Mouse (Mus musculus) hindbrain, embryonic 15.5 days (tissue): ENCODE measurements around the gene Mical2. TPM values are rescaled to one million over a fixed set of nuclear protein-coding genes. Genes with fewer than 3 reads are reported as not detected.
A peak's percentile ranks its signal among the peaks of the same experiment; 100 is the strongest.

ENCODE experiments used
- ATAC-seq: fragments of 200-750 bp; cut with Nextera tagmentation; 2 replicates; pipeline ENCODE4 v1.8.0; 2017; ENCODE audit warnings: low read depth, moderate number of reproducible peaks, moderate TSS enrichment; ENCODE audit not compliant: low FRiP score
- H3K27ac ChIP-seq: fragments of 300-500 bp; sonication (generic); replicated peaks from 2 replicates; pipeline ENCODE4 v1.5.1; 2015; ENCODE audit warnings: mild to moderate bottlenecking, inconsistent platforms
- H3K27me3 ChIP-seq: fragments of 300-500 bp; sonication (generic); 2 replicates; pipeline ENCODE4 v1.6.1; 2015; ENCODE audit warnings: control low read depth, inconsistent platforms
- H3K36me3 ChIP-seq: fragments of 300-500 bp; sonication (generic); 2 replicates; pipeline ENCODE4 v1.6.1; 2015; ENCODE audit warnings: control low read depth, inconsistent platforms
- H3K4me1 ChIP-seq: fragments of 300-500 bp; sonication (generic); replicated peaks from 2 replicates; pipeline ENCODE4 v1.6.1; 2015; ENCODE audit warnings: control low read depth, inconsistent platforms
- H3K4me2 ChIP-seq: fragments of 300-500 bp; sonication (generic); 2 replicates; pipeline ENCODE4 v1.6.1; 2015; ENCODE audit warnings: moderate library complexity, mild to moderate bottlenecking, inconsistent platforms
- H3K4me3 ChIP-seq: fragments of 300-500 bp; sonication (generic); 2 replicates; pipeline ENCODE4 v1.5.1; 2015; ENCODE audit warnings: mild to moderate bottlenecking, inconsistent platforms
- H3K9ac ChIP-seq: fragments of 300-500 bp; sonication (generic); 2 replicates; pipeline ENCODE4 v1.6.1; 2015; ENCODE audit warnings: inconsistent platforms
- H3K9me3 ChIP-seq: fragments of 300-500 bp; sonication (generic); 2 replicates; pipeline ENCODE4 v1.6.1; 2016; ENCODE audit warnings: control low read depth, inconsistent platforms
- WGBS: fragments of 180-500 bp; shearing (Covaris S2); methylation state at CpG from one replicate; pipeline ENCODE4 v1.1.7; 2015; 5-methylcytosine and 5-hydroxymethylcytosine counted together
- polyA plus RNA-seq: library from polyadenylated mRNA; unstranded; fragments of >200 nt; fragmentation: Nextera tagmentation; extraction: Ambion mirVana; gene quantifications from 2 replicates; pipeline ENCODE4 v1.2.1, GENCODE M21; 2015

Gene Mical2
- polyA plus RNA-seq, 1 experiment from 2014 or later = 3.8 TPM

DNA sequence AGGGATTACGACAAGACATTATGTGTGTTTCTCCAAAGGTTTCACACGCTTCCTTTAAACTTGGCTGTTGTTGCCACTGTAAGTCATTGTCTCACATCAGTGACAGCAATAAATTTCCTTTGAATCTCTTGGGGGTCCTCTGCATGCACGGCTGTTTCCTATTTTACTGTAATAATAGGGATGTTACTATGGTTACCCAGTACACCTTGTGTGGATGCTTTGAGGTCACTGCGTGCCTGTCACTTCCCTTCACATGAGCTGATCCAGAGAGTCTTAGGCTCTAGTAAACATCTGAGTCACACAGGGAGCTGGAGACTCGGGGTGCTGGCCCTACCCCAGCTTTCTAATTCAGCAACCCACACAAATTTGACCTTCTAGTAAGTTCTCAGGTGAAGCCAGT is 88.0 kb downstream of the Mical2 start:
- Histone ChIP-seq H3K36me3 (no peaks in the 10 kb centered on the region), H3K4me2 (no peak overlapping the region), H3K9ac (no peak overlapping the region), H3K4me3 (no peak overlapping the region), H3K27me3 (no peaks in the 10 kb centered on the region), H3K4me1 (peaks cover 12% of the 10 kb centered on the region), H3K9me3 (no peaks in the 10 kb centered on the region), H3K27ac (peak overlapping the region; percentile 43)
- ATAC-seq = 0 out of 2 replicates have a peak, but pooled peaks have one; percentile 56
- WGBS = 26% methylated on average over 5 of the region's 5 CpGs

DNA sequence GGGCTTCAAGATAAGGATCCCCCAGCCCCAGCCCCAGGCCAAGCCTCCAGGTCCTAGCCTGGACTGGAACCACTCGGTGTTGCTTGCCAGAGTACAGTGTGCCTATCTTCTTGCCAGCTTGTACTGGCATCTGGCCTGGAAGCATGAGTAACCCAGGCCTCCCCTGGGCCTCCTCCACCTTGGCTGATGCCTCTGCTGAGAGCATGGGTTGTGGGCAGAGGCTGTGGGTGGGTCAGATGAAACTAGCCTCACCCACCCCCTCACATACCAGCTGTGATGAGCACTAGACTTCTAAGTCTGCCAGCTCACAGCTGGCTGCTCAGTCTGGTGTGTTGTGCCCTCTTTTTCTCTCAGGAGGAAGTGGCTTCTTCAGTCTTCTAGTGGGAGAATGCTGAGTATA is 90.6 kb downstream of the Mical2 start:
- Histone ChIP-seq H3K4me1 (peaks cover 19% of the 10 kb centered on the region), H3K27ac (no peak overlapping the region), H3K9me3 (no peaks in the 10 kb centered on the region), H3K9ac (no peak overlapping the region), H3K4me2 (no peak overlapping the region), H3K36me3 (no peaks in the 10 kb centered on the region), H3K4me3 (no peak overlapping the region), H3K27me3 (no peaks in the 10 kb centered on the region)
- no peak for ATAC-seq
- 88% methylated on average over 1 of the region's 1 CpGs for WGBS

DNA sequence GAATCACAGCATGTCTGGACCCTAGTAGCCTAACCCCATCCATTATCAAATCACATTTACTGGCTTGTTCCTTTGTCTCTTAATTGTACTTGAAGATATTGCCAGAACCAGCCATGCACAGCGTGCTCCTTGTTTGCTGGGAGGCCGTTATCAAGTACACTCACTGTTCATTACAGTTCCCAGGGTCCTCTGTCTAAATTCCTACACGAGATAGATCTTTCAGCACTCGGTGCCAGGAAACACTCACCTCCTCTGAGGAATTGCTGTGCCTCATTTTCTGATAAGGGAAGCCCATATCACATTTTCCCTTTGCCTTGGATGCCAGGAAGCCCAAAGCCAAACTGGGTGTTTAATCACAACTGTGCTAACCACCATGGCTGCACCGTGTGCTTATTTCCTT is 91.8 kb downstream of the Mical2 start:
- no peak overlapping the region for H3K4me2 ChIP-seq
- ATAC-seq = no peak

DNA sequence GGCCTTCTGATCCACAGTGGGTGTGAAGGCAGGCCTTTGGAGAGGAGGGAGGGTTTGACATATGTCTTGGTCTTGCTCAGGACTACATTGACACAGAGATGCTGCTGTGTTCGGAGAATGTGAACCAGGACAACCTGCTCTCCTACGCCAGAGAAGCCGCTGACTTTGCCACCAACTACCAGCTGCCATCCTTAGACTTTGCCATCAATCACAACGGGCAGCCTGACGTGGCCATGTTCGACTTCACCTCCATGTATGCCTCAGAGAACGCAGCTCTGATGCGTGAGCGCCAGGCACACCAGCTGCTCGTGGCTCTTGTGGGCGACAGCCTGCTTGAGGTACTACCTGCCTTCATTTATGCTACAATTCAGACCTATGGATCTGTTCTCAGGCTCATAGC is 92.7 kb downstream of the Mical2 start:
- no peaks in the 10 kb centered on the region for H3K36me3 ChIP-seq
- peaks cover 14% of the 10 kb centered on the region for H3K4me1 ChIP-seq
- no peak for ATAC-seq
- WGBS = 86% methylated on average over 11 of the region's 11 CpGs
- H3K27me3 ChIP-seq = no peaks in the 10 kb centered on the region
- no peak overlapping the region for H3K4me2 ChIP-seq
- no peak overlapping the region for H3K4me3 ChIP-seq
- H3K27ac ChIP-seq = no peak overlapping the region
- no peaks in the 10 kb centered on the region for H3K9me3 ChIP-seq
- H3K9ac ChIP-seq = no peak overlapping the region

More for the DNA sequence above, 91.8 kb downstream of the Mical2 start:
- H3K27ac ChIP-seq = no peak overlapping the region
- H3K4me3 ChIP-seq = no peak overlapping the region
- H3K9me3 ChIP-seq = no peaks in the 10 kb centered on the region
- no peaks in the 10 kb centered on the region for H3K27me3 ChIP-seq
- 54% methylated on average over 5 of the region's 5 CpGs for WGBS
- H3K36me3 ChIP-seq = no peaks in the 10 kb centered on the region
- H3K4me1 ChIP-seq = peaks cover 19% of the 10 kb centered on the region
- no peak overlapping the region for H3K9ac ChIP-seq

DNA sequence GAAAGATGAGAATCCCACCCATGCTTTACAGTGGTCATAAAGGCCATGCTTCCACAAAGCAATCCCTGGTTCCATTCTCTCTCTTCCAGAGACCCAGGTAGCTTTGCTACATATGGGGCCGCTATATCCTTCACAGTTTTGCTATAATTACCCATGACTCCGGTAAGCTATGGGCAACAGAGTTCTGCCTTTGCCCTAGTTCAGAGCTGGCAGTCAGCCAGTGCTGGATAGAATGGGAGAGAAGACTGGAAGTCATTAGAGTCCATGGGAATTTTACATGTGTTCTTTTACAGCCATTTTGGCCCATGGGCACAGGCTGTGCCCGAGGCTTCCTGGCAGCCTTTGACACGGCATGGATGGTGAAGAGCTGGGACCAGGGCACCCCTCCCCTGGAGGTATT is 93.8 kb downstream of the Mical2 start:
- Histone ChIP-seq H3K9ac (no peak overlapping the region), H3K4me1 (peaks cover 8% of the 10 kb centered on the region; the same call in 1 of the 2 replicates), H3K27me3 (no peaks in the 10 kb centered on the region), H3K4me3 (no peak overlapping the region), H3K27ac (no peak overlapping the region), H3K36me3 (no peaks in the 10 kb centered on the region), H3K4me2 (no peak overlapping the region), H3K9me3 (no peaks in the 10 kb centered on the region)
- WGBS = 58% methylated on average over 4 of the region's 4 CpGs
- no peak for ATAC-seq

DNA sequence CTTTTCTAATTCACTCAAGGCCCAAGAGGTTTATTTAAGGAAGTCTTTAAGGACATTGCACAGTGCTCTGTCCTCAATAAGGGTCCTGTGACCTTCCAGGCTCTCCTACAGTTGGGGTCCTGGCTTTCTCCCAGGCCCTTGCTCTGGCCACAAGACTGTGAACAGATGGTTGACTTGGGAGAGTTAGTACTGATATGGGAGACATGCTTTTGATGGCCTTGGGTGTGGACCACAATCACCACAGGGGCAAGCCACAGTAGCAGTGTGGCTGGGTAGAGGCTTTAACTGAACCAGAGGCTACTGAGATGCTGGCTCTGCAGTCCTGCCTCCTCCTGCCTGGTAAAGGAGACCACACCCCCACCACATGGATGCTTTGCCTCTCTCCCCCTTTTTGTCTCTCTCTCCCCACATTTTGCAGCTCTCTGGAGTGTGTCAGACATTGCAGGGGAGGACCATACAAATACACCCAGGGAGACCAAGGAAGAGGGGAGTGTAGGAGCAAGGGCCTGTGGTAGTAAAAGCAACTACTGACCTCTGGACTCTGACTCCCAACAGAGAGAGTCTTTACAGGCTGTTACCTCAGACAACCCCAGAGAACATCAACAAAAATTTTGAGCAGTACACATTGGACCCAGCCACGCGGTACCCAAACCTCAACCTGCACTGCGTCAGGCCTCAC is 94.5 kb downstream of the Mical2 start:
- ATAC-seq = no peak
- Histone ChIP-seq H3K9me3 (no peaks in the 10 kb centered on the region), H3K4me2 (no peak overlapping the region), H3K4me3 (no peak overlapping the region), H3K9ac (no peak overlapping the region), H3K4me1 (peaks cover 8% of the 10 kb centered on the region; the same call in 1 of the 2 replicates), H3K36me3 (no peaks in the 10 kb centered on the region), H3K27ac (no peak overlapping the region), H3K27me3 (no peaks in the 10 kb centered on the region)
- WGBS = 95% methylated on average over 3 of the region's 3 CpGs

DNA sequence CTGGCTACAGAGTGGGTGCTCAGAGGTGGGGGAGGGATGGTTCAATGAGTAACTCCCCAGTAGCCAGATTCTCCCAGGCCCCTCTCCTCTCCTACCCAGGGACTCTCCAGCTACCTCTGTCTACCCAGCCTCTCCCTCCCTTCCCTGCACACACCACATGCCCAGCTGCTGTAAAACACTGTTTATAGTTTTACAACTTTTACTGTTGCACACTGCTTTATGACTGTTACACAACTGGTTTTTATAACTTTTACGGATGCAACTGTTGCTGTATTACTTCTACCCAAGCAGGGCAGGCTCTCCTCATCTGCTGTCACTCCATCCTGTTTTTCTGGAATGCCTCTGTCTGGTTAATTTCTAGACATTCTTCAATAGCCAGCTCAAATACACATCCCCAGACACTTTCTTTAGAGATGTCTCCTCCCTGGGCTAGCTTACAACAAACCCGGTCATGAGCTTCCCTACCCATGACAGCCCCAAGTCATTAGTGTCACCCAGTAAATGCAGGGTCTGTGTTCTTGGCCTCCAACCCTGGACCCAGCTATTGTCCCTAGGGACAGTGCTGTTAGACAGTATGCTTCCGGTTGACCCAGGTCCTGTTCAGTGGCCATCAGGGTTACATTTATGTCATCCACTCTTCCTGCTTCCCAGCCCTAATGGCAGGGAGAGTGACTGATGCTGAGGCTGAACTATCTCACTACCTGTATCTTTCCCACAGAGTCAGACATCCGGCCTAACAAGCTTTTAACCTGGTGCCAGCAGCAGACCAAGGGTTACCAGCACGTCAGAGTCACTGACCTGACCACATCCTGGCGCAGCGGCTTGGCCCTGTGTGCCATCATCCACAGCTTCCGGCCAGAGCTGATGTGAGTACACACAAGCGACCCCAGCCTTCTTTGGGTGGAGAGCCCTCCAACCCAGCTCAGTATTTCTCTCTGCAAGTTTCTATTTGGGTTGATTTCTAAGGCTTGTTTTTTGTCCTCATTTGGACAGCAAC is 96.4 kb downstream of the Mical2 start:
- H3K9me3 ChIP-seq = no peaks in the 10 kb centered on the region
- H3K4me3 ChIP-seq = no peak overlapping the region
- H3K4me1 ChIP-seq = peaks cover 8% of the 10 kb centered on the region; the same call in 1 of the 2 replicates
- no peak overlapping the region for H3K4me2 ChIP-seq
- H3K27ac ChIP-seq = no peak overlapping the region
- no peaks in the 10 kb centered on the region for H3K27me3 ChIP-seq
- 91% methylated on average over 9 of the region's 9 CpGs for WGBS
- no peak overlapping the region for H3K9ac ChIP-seq
- no peaks in the 10 kb centered on the region for H3K36me3 ChIP-seq
- no peak for ATAC-seq

DNA sequence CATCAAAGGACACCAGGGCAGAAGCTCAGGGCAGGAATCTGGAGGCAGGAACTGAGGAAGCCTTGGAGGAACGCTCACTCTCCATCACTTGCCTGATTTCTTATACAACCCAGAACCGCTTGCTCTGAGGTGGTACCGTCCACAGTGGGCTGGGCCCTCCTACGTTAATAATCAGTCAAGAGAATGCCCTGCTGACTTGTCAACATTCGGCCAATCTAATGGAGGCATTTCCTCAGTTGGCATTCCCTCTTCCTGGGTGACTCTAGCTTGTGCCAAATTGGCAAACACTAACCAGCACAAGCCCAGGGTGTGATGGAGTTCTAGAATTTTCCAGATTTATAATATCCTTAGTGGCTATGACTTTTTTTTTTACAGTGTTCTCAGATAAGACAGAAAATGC is 98.9 kb downstream of the Mical2 start:
- Histone ChIP-seq H3K27ac (no peak overlapping the region), H3K4me1 (0 out of 2 replicates have a peak, but pooled peaks cover 1% of the 10 kb centered on the region), H3K36me3 (no peaks in the 10 kb centered on the region), H3K9ac (no peak overlapping the region), H3K27me3 (no peaks in the 10 kb centered on the region), H3K9me3 (no peaks in the 10 kb centered on the region), H3K4me3 (no peak overlapping the region), H3K4me2 (no peak overlapping the region)
- ATAC-seq = no peak
- WGBS = 91% methylated on average over 5 of the region's 5 CpGs

DNA sequence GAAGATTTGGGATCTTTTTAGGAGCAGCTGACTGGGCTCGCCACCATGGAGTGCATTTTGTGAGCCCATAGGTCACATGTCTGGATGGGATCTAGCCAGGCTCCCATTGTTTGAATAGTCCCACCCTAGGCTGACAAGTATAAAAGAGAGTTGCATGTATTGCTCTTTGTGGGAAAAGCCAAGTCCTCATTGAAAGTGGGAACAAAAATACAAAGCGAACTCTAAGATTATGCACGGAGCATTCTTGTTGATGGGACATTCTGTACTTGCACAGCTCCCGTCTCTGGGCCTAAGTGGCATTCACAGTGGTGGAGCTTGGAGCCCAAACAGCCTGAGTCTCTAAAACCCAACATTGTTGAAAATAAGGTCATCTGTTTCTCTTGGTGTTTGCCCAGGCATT is 101.2 kb downstream of the Mical2 start:
- H3K9ac ChIP-seq = no peak overlapping the region
- H3K4me2 ChIP-seq = no peak overlapping the region
- H3K4me3 ChIP-seq = no peak overlapping the region
- H3K27me3 ChIP-seq = no peaks in the 10 kb centered on the region
- H3K27ac ChIP-seq = no peak overlapping the region
- no peaks in the 10 kb centered on the region for H3K36me3 ChIP-seq
- no peaks in the 10 kb centered on the region for H3K4me1 ChIP-seq
- H3K9me3 ChIP-seq = no peaks in the 10 kb centered on the region
- 65% methylated on average over 4 of the region's 4 CpGs for WGBS
- ATAC-seq = no peak

DNA sequence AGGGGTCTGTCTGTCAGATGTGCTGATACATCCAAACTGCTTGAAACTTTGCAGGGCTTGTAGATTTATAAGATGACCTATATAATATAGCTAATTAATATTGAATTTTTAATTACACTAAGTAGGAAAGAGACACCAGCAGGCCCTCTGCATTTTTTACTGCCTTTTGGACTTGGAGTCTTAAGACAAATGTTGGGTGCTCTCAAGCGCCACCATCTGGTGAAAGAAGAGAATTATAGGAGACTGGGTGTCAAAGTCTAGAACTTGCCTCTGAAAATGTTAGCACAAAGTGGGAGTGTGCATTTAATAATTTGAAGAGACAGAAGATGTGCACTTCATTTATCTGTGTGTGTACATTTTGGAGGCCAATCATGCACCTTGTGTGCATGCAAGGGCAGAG is 103.3 kb downstream of the Mical2 start:
- Histone ChIP-seq H3K4me3 (no peak overlapping the region), H3K36me3 (no peaks in the 10 kb centered on the region), H3K9me3 (no peaks in the 10 kb centered on the region), H3K27ac (no peak overlapping the region), H3K27me3 (no peaks in the 10 kb centered on the region), H3K4me1 (no peaks in the 10 kb centered on the region), H3K4me2 (no peak overlapping the region), H3K9ac (no peak overlapping the region)
- no peak for ATAC-seq
- 15% methylated on average over 1 of the region's 1 CpGs for WGBS

DNA sequence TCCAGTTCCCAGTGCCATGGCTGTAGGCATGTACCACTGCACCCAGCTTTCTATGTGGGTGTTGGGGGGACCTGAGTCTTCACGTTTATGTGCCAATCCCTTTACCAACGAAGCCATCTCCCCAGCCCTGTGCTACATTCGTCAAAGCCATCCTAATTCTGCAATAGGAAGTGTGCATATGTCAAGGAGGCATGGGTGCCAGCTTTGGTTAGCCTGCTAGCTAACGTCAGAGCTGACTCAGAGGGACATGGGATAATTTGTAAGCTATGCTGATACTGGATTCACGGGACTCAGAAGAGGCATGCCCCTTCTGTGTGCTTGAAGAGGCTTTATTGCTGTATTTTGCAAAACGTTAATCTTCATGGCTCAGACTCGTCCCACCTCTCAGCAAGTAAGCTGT is 103.8 kb downstream of the Mical2 start:
- Histone ChIP-seq H3K27me3 (no peaks in the 10 kb centered on the region), H3K36me3 (no peaks in the 10 kb centered on the region), H3K4me2 (no peak overlapping the region), H3K9me3 (no peaks in the 10 kb centered on the region), H3K4me3 (no peak overlapping the region), H3K4me1 (no peaks in the 10 kb centered on the region), H3K9ac (no peak overlapping the region), H3K27ac (no peak overlapping the region)
- ATAC-seq = no peak
- WGBS = 74% methylated on average over 7 of the region's 7 CpGs

DNA sequence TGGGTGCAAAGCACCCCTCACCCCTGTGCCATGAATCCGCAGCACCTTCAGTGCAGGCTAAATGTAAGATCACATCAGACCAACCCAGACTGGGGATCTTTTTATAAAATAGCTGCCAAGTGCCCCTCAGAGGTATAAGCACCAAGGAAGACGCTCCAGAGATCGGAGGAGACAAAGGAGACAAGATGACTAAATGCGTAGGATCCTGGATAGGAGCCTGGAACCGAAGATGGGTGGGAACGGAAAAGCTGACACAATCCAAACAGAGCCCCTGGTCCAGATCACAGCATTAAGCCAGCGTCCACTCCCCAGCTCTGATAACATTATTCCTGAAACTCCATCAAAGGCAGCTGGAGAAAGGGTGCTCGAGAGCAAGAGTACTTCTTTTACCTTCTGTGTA is 105.3 kb downstream of the Mical2 start:
- Histone ChIP-seq H3K27ac (no peak overlapping the region), H3K4me3 (no peak overlapping the region), H3K36me3 (no peaks in the 10 kb centered on the region), H3K4me1 (peaks cover 2% of the 10 kb centered on the region; the same call in 1 of the 2 replicates), H3K9me3 (no peaks in the 10 kb centered on the region), H3K4me2 (no peak overlapping the region), H3K27me3 (no peaks in the 10 kb centered on the region), H3K9ac (no peak overlapping the region)
- 89% methylated on average over 8 of the region's 8 CpGs for WGBS
- no peak for ATAC-seq
